Mouse (Mus musculus) left cerebral cortex, adult 18-20 months (tissue): ENCODE data around the gene Atad2b. TPM values are rescaled to one million over a fixed set of nuclear protein-coding genes. Genes with fewer than 3 reads are reported as not detected.

ENCODE experiments used
- DNase-seq, 2 experiments: peaks; one replicate each; pipeline ENCODE4 v3.0.0; 2021 to 2022; ENCODE audit warnings: low spot score in 2 of 2, mixed read lengths in 1 of 2
- total RNA-seq, 2 experiments: library from RNA; stranded (reverse); gene quantifications; 2 replicates each; pipeline ENCODE4 v1.2.3; 2021

Atad2b gene
- total RNA-seq, 2 experiments from 2014 or later = 29.6 to 30.6 TPM

DNA sequence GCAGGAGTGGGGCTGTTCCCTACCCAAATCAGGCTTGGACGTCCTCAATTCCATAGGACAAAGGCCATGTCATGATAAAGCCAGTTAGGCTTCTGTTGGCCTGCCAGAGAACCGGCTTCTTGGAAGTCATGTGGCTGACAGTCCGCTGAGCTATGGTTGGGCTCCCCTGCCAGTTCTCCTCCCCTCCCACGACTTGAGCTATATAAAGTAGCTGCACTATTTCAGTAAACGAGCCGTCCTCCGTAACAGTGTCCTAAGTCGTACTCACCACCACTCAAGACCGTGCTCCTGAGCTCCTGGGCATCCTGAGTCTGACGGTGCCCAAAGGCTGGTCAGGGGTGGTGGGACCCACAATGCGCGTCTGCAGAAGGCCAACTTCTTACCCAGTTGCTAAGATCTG is 156.0 kb downstream of the Atad2b start:
- DNase-seq = peak; percentile 38 to 45

GRCm38 (mm10) chr12:5081480-5081879 is 164.3 kb downstream of the Atad2b start:
- no peak for DNase-seq

DNA sequence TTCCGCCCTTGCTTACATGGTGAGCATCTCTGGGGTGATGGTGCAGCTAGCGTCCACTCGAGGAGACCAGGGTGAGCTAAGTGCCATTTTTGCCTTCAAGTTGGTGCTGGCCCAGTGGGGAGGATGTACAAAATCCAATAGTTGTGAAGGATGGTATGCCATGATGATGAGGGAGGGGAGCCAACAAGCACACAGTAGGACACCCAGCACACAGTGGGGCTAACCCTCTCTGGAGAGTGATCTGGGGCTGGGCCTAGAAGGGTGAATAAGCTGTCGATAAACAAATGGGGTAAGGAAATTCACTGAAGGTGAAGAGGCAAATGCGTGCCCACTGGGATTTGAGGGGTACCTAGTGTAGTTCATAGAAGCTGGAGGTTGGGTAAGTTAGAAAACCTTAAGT is 167.6 kb downstream of the Atad2b start:
- DNase-seq = no peak

DNA sequence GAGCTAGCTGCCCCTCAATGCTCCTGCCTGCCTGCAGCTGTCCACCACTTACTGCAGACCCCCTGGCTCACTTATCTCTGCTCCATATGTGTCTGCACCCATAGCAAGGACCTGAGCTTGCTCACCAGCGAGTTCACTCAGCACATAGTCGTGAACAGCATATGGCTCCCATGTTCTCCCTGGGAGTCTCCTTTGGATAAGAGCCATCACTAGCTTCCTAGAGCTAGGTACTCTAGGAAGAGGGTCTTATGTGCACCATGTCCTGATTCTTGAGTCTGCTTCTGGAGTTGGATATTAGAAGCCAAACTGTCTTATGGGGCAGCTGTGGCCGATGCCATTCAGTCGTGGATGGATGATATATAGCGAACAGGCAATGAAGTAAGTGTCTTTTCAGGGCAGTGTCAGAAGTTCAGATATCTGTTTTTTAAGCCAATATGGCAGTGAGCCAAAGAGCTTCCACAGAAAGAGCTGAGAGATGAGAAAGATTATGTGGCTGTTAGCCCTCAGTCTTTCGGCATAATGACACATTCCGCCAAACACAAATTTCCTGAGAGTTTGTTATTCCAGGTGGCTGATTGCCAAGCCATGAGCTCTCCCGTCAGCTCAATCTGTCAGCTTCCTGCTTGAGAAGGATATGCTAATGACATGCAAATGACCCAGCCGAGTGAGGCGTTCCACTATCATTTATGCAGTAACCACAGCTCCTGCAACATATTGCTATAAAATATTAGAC is 170.8 kb downstream of the Atad2b start:
- peak in 1 of 2 experiments; percentile 28 for DNase-seq

GRCm38 (mm10) chr12:5088639-5089038 is 171.5 kb downstream of the Atad2b start:
- DNase-seq = no peak

Other genes with a start within 250 kb of the Atad2b start
- 1 to 10 TPM; 1.7 to 1.9 TPM for gene Fam228a, start 178.9 kb upstream of the Atad2b start, total RNA-seq
- gene Pfn4, start 148.3 kb upstream of the Atad2b start, total RNA-seq = 10 to 100 TPM; 10.8 to 11.0 TPM
- gene Fam228b, start 148.1 kb upstream of the Atad2b start, total RNA-seq = 10 to 100 TPM; 15.0 to 24.1 TPM
- 10 to 100 TPM; 72.6 to 84.1 TPM for gene Sf3b6, start 99.8 kb upstream of the Atad2b start, total RNA-seq
- gene Fkbp1b, start 75.8 kb upstream of the Atad2b start, total RNA-seq = 10 to 100 TPM; 44.3 to 48.2 TPM
- gene Wdcp, start 74.0 kb upstream of the Atad2b start, total RNA-seq = 10 to 100 TPM; 12.0 to 12.9 TPM
- under 1 TPM; 0.40 to 0.63 TPM for gene Mfsd2b, start 43.0 kb upstream of the Atad2b start, total RNA-seq
- 10 to 100 TPM; 57.3 to 62.2 TPM for gene Ubxn2a, start 9.6 kb upstream of the Atad2b start, total RNA-seq